Mouse (Mus musculus) stomach, embryonic 14.5 days (tissue): ENCODE data around the gene Hif1an. TPM values are rescaled to one million over a fixed set of nuclear protein-coding genes. Genes with fewer than 3 reads are reported as not detected.

Source experiments
- ATAC-seq: fragments of 200-750 bp; cut with Nextera tagmentation; 2 replicates; pipeline ENCODE4 v1.8.0; 2017; ENCODE audit warnings: low read depth, moderate TSS enrichment; ENCODE audit not compliant: insufficient number of reproducible peaks, insufficient read depth, low FRiP score
- H3K27ac ChIP-seq: fragments of 300-500 bp; sonication (generic); 2 replicates; pipeline ENCODE4 v1.5.1; 2014; ENCODE audit warnings: mild to moderate bottlenecking, low read length, moderate library complexity, mixed read lengths
- H3K27me3 ChIP-seq: fragments of 300-500 bp; sonication (generic); 2 replicates; pipeline ENCODE4 v1.6.1; 2014; ENCODE audit warnings: low read length, control low read depth, mixed read lengths; ENCODE audit not compliant: control insufficient read depth, insufficient read depth
- H3K36me3 ChIP-seq: fragments of 300-500 bp; sonication (generic); 2 replicates; pipeline ENCODE4 v1.6.1; 2014; ENCODE audit warnings: mild to moderate bottlenecking, control low read depth, low read length, moderate library complexity, mixed read lengths; ENCODE audit not compliant: control insufficient read depth, insufficient read depth
- H3K4me1 ChIP-seq: fragments of 300-500 bp; sonication (generic); 2 replicates; pipeline ENCODE4 v1.6.1; 2014; ENCODE audit warnings: low read length, control low read depth, mixed read lengths; ENCODE audit not compliant: control insufficient read depth, insufficient read depth
- H3K4me2 ChIP-seq: fragments of 300-500 bp; sonication (generic); replicated peaks from 2 replicates; pipeline ENCODE4 v1.6.1; 2014; ENCODE audit warnings: low read depth, low read length, control low read depth
- H3K4me3 ChIP-seq: fragments of 300-500 bp; sonication (generic); 2 replicates; pipeline ENCODE4 v1.5.1; 2014; ENCODE audit warnings: low read depth, low read length, control low read depth
- H3K9ac ChIP-seq: fragments of 300-500 bp; sonication (generic); replicated peaks from 2 replicates; pipeline ENCODE4 v1.6.1; 2014; ENCODE audit warnings: low read depth, mild to moderate bottlenecking, control low read depth, low read length, moderate library complexity, mixed read lengths
- H3K9me3 ChIP-seq: fragments of 300-500 bp; sonication (generic); 2 replicates; pipeline ENCODE4 v1.6.1; 2016; ENCODE audit warnings: low read depth, low read length, control low read depth; ENCODE audit not compliant: control insufficient read depth
- WGBS: fragments of 180-500 bp; shearing (Covaris S2); extraction: QIAGEN DNeasy Blood & Tissue Kit; methylation state at CpG from one replicate; pipeline ENCODE4 v1.1.7; 2014; 5-methylcytosine and 5-hydroxymethylcytosine counted together
- polyA plus RNA-seq: library from polyadenylated mRNA; unstranded; fragments of >200 nt; fragmentation: Nextera tagmentation; extraction: Ambion mirVana; gene quantifications from 2 replicates; pipeline ENCODE4 v1.2.1, GENCODE M21; 2014

Hif1an gene
- 29.0 and 31.3 TPM in 2 replicates for polyA plus RNA-seq

- Histone ChIP-seq H3K4me2 (peak within 1 kb of the TSS; percentile 64), H3K4me3 (peak within 1 kb of the TSS; percentile 79), H3K9ac (peak within 1 kb of the TSS; percentile 64), H3K9me3 (no peaks in the 10 kb centered on the region), H3K4me1 (peaks cover 15% of the 10 kb centered on the region; the same call in 1 of the 2 replicates), H3K27me3 (no peaks in the 10 kb centered on the region), H3K36me3 (peaks cover 27% of the 10 kb centered on the region), H3K27ac (peak within 1 kb of the TSS; percentile 49; the same call in 1 of the 2 replicates)
- under 1% methylated on average over 33 of the region's 33 CpGs for WGBS
- peak; percentile 97 for ATAC-seq
Observed at GRCm38 (mm10) chr19:44562652-44563206, at the start of gene Hif1an. TSS of gene Hif1an (plus strand) at chr19:44562850.

DNA sequence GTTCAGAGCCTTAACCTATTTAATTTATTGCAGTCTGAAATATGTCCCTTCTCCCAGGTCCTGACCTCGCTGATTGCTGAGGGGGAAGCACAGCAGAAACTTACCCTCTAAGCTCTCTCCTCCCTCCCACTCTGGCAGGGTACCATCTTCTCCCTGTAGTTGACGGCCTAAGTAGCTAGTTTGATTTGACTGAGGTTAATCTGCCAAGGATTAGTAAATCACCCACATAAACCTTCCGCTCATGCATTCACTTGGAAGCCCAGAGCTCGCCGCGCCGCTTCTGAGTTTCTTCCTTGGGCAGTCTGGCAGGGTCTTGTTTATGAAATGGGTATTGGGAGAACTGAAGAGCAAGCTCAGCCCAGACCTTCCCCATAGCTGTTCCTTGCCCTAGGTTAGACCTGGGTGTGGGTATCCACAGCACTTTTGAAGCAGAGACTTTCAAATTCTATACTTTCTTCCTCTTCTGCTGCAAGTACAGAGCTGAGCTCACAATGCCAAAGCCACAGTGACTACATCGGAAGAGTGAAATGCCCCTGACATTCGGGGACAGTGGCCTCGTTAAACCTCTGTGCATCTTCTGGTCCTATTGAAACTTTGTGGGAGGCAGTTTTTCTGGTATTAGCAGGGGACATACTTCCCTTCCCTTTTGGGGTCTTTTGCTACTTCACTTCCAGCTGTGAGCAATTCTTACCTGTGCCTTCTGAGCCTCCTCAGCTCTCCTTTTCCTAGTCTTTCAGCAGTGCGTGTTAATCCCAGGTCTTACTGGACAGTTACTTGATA lies 49.4 kb upstream of the Hif1an start:
- Histone ChIP-seq H3K27me3 (peaks cover 29% of the 10 kb centered on the region; the same call in 1 of the 2 replicates), H3K4me3 (no peak overlapping the region), H3K4me1 (peaks cover 18% of the 10 kb centered on the region; the same call in 1 of the 2 replicates), H3K4me2 (no peak overlapping the region), H3K9me3 (no peaks in the 10 kb centered on the region), H3K9ac (no peak overlapping the region), H3K27ac (no peak overlapping the region), H3K36me3 (no peaks in the 10 kb centered on the region)
- no peak for ATAC-seq
- WGBS: 26% methylated on average over 11 of the region's 11 CpGs

DNA sequence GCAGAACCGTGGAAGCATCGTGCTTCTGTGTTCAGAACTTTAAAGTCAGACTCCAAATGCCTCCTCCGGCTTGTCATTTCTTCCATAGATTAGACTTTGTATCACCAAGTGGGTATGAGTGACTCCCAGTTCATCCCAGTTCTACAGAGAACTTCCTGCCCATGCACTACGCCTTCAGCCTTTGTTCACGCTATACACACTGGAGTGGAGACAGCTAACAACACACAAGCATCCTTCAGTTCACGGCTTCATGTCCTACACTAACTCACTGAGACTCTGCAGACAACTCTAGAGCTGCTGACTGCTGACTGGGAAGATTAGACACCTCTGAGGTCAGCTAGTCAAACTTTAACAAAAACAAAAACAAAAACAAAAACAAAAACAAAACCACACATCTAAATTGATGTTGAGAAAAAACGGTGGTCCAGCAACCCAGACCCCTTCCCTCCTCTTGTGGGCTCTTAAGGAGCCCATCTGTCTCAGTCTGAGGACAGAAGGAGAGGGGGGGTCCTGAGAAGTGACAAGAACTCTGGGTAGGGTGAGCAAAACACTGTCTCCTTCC lies 48.6 kb upstream of the Hif1an start:
- Histone ChIP-seq H3K9ac (no peak overlapping the region), H3K27ac (peak overlapping the region; percentile 40; the same call in 1 of the 2 replicates), H3K36me3 (no peaks in the 10 kb centered on the region), H3K4me2 (no peak overlapping the region), H3K4me3 (no peak overlapping the region), H3K9me3 (no peaks in the 10 kb centered on the region), H3K27me3 (peaks cover 27% of the 10 kb centered on the region; the same call in 1 of the 2 replicates), H3K4me1 (peaks cover 18% of the 10 kb centered on the region; the same call in 1 of the 2 replicates)
- WGBS: 31% methylated on average over 7 of the region's 7 CpGs
- 0 out of 2 replicates have a peak, but pooled peaks have one; percentile 2 for ATAC-seq

DNA sequence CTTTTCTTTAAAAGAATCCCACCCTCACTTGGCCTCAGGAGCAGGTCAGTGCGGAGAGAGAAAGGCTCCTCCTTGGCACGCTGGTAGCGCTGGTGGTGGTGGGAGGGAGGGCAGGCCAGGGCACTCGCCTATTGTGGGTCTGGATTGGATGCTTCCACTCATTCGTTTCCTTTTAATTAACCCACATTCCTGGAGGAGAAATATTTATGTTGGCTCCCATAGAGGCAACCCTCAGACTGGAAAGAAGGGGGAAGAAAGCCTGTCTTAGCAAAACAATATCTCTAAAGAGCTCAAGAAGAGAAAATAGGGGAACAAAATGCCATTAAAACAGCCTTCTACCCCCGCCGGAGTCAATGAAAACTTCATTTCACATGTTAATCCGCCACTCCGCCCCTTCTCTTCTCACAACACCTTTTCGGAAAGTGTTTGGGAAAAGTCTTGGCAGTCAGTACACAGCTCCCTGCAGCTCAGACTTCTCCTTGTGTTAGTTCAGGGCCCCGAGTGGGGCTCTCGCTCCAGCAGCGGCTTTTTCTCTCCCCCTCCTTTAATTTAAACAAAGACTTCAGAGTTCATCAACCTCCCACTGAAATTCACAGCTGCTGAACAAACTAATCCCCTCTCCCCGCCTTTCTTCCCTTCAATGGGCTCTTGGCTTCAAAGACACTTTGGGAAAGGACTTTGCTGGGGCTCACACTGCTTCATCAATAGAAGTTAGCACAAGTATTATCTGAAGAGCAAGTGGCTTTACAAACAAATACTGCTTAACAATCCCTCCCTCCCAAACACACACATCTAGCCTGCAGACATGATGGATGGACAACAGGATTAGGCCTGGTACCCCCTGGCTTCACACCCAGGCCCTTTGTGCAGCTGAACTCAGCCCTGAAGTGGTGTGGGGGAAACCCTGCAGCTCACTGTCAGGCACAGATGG lies 47.9 kb upstream of the Hif1an start:
- Histone ChIP-seq H3K36me3 (no peaks in the 10 kb centered on the region), H3K27me3 (peaks cover 21% of the 10 kb centered on the region; the same call in 1 of the 2 replicates), H3K4me2 (no peak overlapping the region), H3K27ac (peak overlapping the region; percentile 40; the same call in 1 of the 2 replicates), H3K4me3 (no peak overlapping the region), H3K9me3 (no peaks in the 10 kb centered on the region), H3K4me1 (peaks cover 18% of the 10 kb centered on the region; the same call in 1 of the 2 replicates), H3K9ac (no peak overlapping the region)
- 14% methylated on average over 14 of the region's 14 CpGs for WGBS
- ATAC-seq: 0 out of 2 replicates have a peak, but pooled peaks have one; percentile 15

DNA sequence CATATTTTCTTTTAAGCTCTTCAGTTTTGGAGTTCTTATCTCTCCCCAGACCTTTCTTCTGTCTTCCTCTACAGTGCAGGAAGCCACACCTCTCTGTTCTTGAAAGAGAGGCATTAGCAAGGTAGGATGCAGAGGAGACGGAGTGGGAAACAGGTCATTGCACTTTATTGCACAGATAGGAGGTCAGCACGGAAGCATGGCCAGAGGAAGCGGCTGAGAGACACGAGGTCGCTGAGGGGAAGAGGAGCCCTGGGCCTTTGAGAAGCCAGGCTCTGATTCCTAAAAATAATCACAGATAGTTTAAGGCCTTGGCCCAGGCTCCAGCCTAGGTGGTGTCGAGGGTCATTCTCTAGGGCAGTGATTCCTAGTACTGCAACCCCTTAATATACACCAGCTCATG lies 46.9 kb upstream of the Hif1an start:
- Histone ChIP-seq H3K4me2 (no peak overlapping the region), H3K27me3 (peaks cover 18% of the 10 kb centered on the region; the same call in 1 of the 2 replicates), H3K4me1 (peaks cover 20% of the 10 kb centered on the region; the same call in 1 of the 2 replicates), H3K36me3 (no peaks in the 10 kb centered on the region), H3K9ac (no peak overlapping the region), H3K4me3 (no peak overlapping the region), H3K27ac (peak overlapping the region; percentile 16; the same call in 1 of the 2 replicates), H3K9me3 (no peaks in the 10 kb centered on the region)
- 55% methylated on average over 6 of the region's 6 CpGs for whole genome bisulfite sequencing
- no peak for ATAC-seq

DNA sequence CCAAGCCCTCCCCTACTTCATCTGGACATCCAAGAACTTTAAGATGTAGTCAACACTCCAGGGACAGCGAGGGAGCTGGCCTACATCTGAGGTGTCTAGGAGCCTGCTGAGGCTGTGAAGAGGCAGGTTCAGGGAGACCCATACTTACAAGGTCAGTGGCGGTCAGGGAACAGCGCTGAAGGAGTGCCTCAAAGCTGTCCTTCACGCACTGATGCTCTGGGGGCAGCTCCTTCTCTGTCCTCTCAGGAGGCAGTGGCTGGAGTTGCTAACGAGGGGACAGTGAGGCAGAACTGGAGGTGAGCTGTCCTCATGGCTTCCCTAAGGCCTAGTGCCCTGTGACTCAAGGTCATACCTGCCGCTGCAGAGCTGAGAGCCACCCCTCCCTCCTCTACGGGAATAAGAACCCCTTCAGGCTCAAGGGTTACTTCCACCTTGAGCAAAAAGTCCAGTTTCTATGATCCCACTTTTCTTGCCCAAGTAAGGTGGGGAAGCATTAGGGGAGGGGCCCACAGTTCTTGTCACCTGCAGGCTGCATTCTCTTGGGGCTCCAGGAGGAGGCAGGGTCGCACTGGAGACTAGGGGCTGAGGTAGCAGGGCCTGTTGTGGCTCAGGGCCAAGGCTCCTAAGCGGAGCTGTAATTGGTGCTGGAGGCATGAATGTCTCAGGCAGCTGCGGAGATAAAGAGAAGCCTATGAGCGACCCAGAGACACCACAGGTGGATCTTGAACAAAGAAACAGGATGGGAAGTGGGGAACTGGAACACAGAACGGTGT lies 44.5 kb upstream of the Hif1an start:
- H3K4me1 ChIP-seq: peaks cover 12% of the 10 kb centered on the region; the same call in 1 of the 2 replicates
- no peaks in the 10 kb centered on the region for H3K27me3 ChIP-seq
- no peaks in the 10 kb centered on the region for H3K36me3 ChIP-seq
- no peak overlapping the region for H3K4me3 ChIP-seq
- H3K9ac ChIP-seq: no peak overlapping the region
- no peak overlapping the region for H3K27ac ChIP-seq
- ATAC-seq: no peak
- H3K9me3 ChIP-seq: no peaks in the 10 kb centered on the region
- 71% methylated on average over 12 of the region's 12 CpGs for WGBS
- H3K4me2 ChIP-seq: no peak overlapping the region

DNA sequence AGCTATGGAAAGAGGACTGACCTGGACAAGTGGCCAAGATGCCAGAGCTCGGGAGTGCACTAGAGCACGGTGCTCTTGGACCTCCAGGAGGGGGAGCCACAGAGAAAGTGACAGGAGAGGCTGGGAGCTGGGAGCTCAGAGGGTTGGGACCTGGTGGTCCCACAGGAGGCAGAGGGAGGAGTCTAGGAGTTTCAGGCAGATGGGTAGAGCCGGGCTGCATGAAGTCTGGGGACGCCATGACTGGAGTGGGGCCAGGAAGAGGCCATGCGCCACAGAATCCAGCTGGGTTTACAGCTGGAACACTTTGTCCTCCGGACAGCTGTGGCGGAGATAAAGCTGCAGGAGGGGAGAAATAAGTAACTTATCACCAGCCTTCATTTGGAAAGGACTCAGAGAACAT lies 43.5 kb upstream of the Hif1an start:
- no peaks in the 10 kb centered on the region for H3K36me3 ChIP-seq
- H3K4me3 ChIP-seq: no peak overlapping the region
- H3K9me3 ChIP-seq: no peaks in the 10 kb centered on the region
- no peak overlapping the region for H3K4me2 ChIP-seq
- peaks cover 12% of the 10 kb centered on the region; the same call in 1 of the 2 replicates for H3K4me1 ChIP-seq
- no peak overlapping the region for H3K9ac ChIP-seq
- 10% methylated on average over 7 of the region's 7 CpGs for WGBS
- peak; percentile 65; the same call in 1 of the 2 replicates for ATAC-seq
- no peaks in the 10 kb centered on the region for H3K27me3 ChIP-seq
- H3K27ac ChIP-seq: peak overlapping the region; percentile 16; the same call in 1 of the 2 replicates
